Mouse (Mus musculus) lung, adult 2 months (tissue): ENCODE measurements around the gene Kif2c.

Experiments used
- CTCF ChIP-seq: fragments of 200-500 bp; IDR thresholded peaks from 2 replicates; pipeline ENCODE4 v1.5.1; 2011; ENCODE audit warnings: mild to moderate bottlenecking, low read length, control low read depth; ENCODE audit not compliant: insufficient read depth
- POLR2A ChIP-seq: fragments of 200-500 bp; IDR thresholded peaks from 2 replicates; pipeline ENCODE4 v1.6.1; 2011; ENCODE audit warnings: low read depth, mild to moderate bottlenecking, control low read depth, low read length, borderline replicate concordance; ENCODE audit errors: extremely low read depth

GRCm38 (mm10) chr4:117123546-117124217 is 58.8 kb downstream of the Kif2c start:
- no peak for TF ChIP-seq POLR2A
- TF ChIP-seq CTCF: no peak
